Mouse (Mus musculus): ENCODE data around the gene Lpar3.
A peak's percentile ranks its signal among the peaks of the same experiment; 100 is the strongest.

The Lpar3 gene

DNA sequence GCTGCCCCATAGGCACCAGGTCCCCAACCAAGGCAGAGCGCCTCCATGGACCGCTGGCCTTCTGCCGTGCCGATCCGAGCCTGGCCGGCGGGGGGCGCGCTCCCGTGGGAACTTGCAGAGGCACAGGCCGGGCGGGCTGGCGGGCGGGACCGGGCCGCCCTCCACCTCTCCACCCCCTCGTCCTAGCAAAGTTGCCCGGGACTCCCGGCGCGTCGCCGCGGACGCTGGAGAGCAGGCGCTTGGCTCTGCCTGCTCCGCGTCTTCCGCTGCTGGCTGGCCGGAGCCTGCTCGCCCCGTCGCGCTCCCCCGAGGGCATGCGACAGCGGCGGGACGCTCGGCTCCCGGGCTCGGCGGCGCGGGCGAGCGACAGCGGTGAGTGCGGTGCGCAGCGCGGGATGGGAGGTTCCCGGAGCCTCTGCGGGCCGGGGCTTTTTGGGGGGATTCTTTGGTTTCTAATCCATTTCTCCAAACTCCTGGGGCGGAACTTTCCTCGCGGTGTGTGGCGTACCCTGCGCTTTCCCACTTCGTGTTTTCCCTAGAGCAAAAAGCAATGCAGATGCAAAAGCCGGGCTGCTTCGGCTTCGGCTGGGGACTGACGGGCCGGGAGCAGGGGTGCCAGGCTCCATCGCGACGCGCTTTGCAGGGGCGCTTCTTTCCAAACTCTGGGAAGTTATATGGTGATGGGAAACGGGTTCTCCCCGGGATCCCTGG lies at the start of gene Lpar3:
TSS of gene Lpar3 (plus strand) at position 188 of the 711 bp plus-strand sequence.
- no peak for DNase-seq (ENCODE audit: low read depth, low spot score)

GRCm38 (mm10) chr3:146173030-146173429 lies 47.7 kb upstream of the Lpar3 start:
- DNase-seq (ENCODE audit: low read depth, low spot score) = no peak

DNA sequence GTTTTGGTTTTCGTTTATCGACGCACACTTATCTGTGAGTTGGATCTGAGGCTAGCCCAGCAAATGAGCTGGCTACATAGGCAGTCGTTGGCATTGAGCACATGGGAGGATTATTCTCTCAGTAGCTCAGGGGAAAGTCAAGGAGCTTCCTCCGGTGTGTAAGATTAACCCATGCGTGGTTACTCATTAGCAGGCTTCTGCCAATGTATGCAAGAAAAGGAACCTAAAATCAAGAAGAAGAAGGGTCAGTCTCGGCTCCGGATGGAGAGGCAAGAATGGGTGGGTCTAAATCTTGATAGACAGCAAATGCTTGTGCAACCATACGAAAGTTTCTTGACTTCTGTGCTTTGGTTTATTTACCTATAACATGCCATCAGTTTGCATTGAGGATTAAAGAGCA lies 46.5 kb upstream of the Lpar3 start:
- DNase-seq (ENCODE audit: low read depth, low spot score) = no peak

DNA sequence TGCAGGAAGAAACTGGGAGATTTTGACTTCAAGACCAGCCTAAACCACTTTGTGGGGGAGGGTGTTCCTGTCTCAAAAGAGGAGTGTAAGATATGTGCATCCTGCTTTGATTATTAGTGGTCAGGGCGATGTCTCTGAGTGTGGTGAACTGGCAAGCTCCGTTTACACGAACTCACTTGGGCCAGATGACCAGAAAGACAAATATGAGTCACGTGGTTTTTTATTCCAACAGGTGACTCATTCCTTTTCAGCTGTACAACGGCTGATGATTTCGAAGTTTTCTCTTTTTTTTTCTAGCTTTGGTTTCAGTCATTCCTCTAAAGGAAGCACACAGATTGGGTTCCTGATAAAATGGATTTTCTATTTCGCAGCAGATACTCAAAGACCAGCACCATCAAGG lies 43.5 kb upstream of the Lpar3 start:
- DNase-seq (ENCODE audit: low read depth, low spot score) = no peak

GRCm38 (mm10) chr3:146177748-146178582 lies 42.8 kb upstream of the Lpar3 start:
- peak; percentile 86 for DNase-seq (ENCODE audit: low read depth, low spot score)

- no peak for DNase-seq (ENCODE audit: low read depth, low spot score)
These were observed 40.4 kb upstream of the Lpar3 start for GRCm38 (mm10) chr3:146180341-146180740.

DNA sequence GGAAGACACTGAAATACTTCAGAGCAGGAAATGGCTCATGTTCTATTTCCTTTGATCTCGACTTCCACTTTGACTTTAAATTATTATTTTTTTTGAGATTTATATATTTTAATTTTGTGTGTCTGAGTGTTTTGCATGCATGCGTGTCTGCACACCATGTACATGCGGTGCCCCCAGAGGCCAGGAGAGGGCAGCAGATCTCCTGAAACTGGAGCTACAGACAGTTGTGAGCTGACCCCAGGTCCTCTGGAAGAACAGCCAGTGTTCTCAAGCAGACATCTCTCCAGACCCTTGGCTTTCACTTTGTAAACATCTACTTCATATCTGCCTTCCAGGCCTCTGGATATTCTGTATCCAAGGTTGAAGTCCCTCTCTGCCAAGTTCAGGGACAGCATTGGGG lies 39.8 kb upstream of the Lpar3 start:
- peak; percentile 29 for DNase-seq (ENCODE audit: low read depth, low spot score)

DNA sequence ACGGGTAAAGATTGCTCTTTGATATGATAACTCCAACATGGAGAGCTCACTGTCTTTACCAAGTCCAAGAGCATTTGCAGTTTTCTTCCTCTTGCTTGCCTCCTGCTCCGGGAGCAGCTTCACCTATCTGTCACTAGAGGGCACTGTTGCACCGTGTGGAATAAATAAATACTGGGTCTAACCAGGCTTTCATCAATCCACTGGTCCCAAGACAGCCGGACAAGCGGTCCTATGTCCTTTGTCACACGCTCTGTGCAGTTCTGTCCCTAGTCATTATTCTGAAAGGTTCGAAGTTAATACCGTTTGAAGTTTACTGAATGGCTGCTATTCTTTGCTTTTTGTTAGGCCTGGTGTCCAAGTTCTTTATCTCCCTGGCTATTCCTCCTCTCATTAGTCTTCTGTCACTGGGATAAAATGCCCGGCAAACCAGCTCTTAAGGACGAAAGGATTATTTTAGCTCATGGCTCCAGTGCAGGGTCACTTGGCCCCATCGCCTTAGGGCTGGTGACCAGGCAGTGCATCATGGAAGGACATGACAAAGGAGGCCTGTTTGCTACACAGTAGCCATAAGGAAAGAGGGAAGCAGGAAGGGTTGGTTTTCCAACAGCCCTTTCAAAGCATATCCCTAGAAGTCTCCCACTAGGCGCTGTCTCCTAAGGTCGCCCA lies 35.6 kb upstream of the Lpar3 start:
- peak; percentile 83 for DNase-seq (ENCODE audit: low read depth, low spot score)

DNA sequence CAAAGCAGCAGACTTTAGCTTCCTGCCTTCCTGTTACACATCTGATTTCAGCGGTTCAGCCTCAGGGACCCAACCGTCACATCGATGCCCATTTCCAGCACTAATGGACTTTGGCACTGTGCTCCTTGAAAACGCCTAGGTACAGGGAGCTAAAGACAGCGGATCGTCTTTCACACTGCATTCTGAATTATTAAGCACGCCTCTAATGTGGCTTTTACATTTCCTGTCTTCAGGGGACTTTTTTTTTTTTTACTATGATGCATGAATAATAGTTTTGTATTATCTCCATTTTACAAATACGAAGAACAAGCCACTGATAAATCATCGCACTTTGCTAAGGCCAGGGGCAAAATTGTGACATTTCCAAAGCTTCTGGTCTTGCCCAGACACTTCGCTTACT lies 34.7 kb upstream of the Lpar3 start:
- no peak for DNase-seq (ENCODE audit: low read depth, low spot score)

DNA sequence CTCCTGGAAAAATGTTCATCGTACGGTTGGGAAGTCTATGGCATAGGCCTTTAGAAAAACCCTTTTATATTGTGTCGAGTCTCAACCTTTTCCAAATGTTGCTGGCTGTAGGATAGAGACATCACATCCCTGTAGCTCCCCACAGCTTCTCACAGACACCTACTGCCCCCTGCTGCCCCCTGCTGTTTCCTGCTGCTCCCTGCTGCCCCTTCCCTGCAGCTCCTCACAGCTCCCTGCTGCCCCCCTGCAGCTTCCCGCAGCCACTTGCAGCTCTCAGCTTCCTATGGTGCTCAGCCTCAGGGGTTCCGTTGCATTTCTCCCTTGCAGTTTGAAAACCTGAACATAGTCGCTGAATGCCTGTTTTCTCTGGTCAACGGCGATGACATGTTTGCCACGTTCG lies 30.8 kb upstream of the Lpar3 start:
- no peak for DNase-seq (ENCODE audit: low read depth, low spot score)

DNA sequence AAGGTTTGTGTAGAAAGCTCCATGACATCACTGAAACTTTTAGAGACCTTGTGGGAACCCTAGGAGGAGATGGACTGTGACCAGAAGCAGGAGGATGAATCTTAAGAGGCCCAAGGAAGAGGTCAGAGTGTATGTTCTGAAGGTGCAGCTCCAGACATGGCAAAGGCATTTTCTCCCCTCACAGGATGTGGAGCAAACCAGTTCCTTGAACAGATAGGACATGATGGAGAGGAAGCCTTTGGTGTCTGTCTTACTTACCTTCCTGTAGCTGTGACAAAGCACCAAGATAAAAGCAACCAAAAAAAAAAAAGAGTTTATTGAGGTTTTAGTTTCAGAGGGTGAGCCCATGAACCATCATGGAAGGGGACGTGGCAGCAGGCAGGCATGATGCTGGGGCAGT lies 28.3 kb upstream of the Lpar3 start:
- no peak for DNase-seq (ENCODE audit: low read depth, low spot score)

GRCm38 (mm10) chr3:146195153-146195552 lies 25.6 kb upstream of the Lpar3 start:
- DNase-seq (ENCODE audit: low read depth, low spot score) = no peak

DNA sequence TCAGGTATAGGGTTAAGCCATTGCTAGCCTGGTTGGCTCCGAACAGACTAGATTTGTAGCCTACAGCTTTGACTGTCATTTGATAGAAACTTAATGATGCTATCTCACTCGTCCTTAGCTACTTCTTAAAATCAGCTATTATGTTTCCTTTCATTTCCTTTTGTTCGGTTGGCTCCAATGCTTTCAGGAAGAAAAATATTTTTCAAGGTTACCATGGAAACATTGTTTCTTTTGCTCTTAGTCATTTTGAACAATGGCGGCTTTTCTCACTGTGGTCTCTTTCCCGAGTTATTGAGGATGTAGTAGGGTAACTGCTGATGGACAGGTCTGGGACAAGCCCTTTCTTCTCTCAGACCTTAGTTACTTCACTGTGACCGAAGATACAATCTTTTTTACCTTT lies 24.5 kb upstream of the Lpar3 start:
- DNase-seq (ENCODE audit: low read depth, low spot score) = no peak

DNA sequence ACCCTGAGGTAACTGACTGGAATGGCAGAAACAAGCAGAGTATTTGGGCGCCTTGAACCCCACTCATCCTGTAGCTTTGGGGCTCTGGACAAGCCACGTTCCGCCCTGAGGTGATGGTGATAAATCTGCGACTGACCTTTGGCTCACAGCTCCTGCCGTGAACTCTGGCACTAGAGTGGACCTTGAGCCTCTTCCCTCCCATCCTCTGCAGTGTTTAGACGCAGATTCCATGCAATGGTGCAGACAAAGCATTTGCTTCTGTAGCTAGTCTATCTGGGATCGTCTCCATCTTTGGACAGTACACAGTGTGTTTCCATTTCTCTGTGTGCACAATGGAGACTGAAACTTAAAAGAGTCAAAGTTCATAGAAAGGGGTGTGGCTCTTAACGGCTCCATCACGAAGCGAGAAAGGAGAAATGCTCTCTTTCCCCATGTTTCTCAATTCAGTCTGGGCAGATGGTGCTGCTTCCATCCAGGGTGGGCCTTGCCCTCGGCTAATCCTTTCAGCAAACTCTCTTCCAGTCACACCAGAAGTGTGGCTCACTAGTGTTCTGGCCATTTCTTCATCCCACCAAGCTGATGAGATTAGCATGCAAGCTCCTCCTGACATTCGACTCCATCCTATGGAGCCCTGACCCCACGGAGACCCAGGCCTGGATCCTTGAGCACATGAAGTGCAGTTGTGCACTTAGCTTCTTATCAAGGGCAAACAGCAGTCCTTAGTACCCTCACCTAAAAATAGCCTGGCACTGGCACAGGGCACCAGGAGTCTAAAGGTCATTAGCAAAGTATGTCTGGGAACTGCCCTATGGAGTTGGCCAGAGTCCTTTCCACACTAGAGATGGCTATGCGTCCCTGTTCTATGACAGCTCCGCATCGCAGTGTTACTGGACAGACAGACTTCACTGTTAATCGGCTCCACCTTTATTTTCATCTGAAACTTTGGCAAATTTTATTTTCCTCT lies 23.7 kb upstream of the Lpar3 start:
- no peak for DNase-seq (ENCODE audit: low read depth, low spot score)

GRCm38 (mm10) chr3:146197785-146198184 lies 23.0 kb upstream of the Lpar3 start:
- no peak for DNase-seq (ENCODE audit: low read depth, low spot score)

GRCm38 (mm10) chr3:146198803-146199481 lies 21.8 kb upstream of the Lpar3 start:
- no peak for DNase-seq (ENCODE audit: low read depth, low spot score)

- no peak for DNase-seq (ENCODE audit: low read depth, low spot score)
These were observed 21.3 kb upstream of the Lpar3 start for GRCm38 (mm10) chr3:146199486-146199885.

GRCm38 (mm10) chr3:146204375-146204774 lies 16.4 kb upstream of the Lpar3 start:
- DNase-seq (ENCODE audit: low read depth, low spot score) = no peak

DNA sequence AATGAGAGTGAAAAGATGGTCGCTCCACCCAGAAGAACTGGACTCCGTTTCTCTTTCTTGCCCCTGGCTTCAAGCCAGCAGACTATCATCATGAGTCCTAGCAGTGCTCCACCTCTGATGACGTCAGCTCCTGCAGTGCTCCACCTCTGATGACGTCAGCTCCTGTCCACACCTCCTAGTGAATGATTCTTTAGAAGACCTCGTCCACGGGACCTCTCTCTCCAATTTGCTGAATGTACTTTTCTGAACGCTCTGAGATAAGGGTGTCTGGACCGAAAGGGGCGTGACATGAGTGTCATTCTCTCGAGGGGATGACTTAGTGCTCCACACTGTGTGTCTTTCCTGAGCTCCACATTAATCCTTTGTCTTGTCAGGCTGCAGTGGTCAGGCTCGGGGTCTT lies 15.5 kb upstream of the Lpar3 start:
- DNase-seq (ENCODE audit: low read depth, low spot score) = no peak

DNA sequence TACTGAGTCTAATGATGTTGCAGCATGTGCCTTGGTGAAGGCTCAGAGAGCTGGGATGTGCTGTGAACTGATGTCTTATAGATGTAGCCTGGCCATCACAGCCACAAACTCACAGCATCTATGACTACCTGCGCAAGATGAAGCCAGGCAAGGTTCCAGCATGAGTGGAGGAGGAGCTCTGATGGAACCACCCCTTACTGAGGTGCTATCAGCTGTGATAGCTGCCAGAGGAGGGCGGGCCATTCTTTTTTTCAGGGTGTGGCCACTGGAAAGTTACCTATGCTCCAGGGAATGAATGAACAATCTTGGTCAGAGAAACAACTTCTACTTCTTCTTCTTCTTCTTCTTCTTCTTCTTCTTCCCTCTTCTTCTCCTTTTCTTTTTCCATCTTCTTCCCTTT lies 14.1 kb upstream of the Lpar3 start:
- DNase-seq (ENCODE audit: low read depth, low spot score) = no peak

- no peak for DNase-seq (ENCODE audit: low read depth, low spot score)
These were observed 13.3 kb upstream of the Lpar3 start for GRCm38 (mm10) chr3:146207440-146207839.
